Mouse (Mus musculus): ENCODE data around the gene Wfdc3. TPM values are rescaled to one million over a fixed set of nuclear protein-coding genes. Genes with fewer than 3 reads are reported as not detected.
A peak's percentile ranks its signal among the peaks of the same experiment; 100 is the strongest.
"Not testable (repeated sequence)": the region's sequence is repeated elsewhere in the genome, so short reads cannot be mapped to it uniquely, and the experiment has no call there.

Gene Wfdc3
- total RNA-seq, 2 experiments from 2014 or later, result 0.20 TPM; not detected in 1

- ATAC-seq (replicated peaks; ENCODE audit: poor library complexity), result peak; percentile 29; the same call in 1 of the 2 replicates
Observed at GRCm38 (mm10) chr2:164744987-164745386, 744 bp downstream of the Wfdc3 start.

- no peak for ATAC-seq (replicated peaks; ENCODE audit: poor library complexity)
Observed at GRCm38 (mm10) chr2:164739876-164740275, 5.9 kb downstream of the Wfdc3 start.

GRCm38 (mm10) chr2:164737377-164738090 lies 8.2 kb downstream of the Wfdc3 start:
- ATAC-seq (replicated peaks; ENCODE audit: poor library complexity), result no peak

GRCm38 (mm10) chr2:164735446-164735845 lies 10.3 kb downstream of the Wfdc3 start:
- ATAC-seq (replicated peaks; ENCODE audit: poor library complexity), result no peak

GRCm38 (mm10) chr2:164734839-164735238 lies 10.9 kb downstream of the Wfdc3 start:
- ATAC-seq (replicated peaks; ENCODE audit: poor library complexity), result no peak

- no peak for ATAC-seq (replicated peaks; ENCODE audit: poor library complexity)
Observed at GRCm38 (mm10) chr2:164733259-164733658, 12.5 kb downstream of the Wfdc3 start.

- no peak for ATAC-seq (replicated peaks; ENCODE audit: poor library complexity)
Observed at GRCm38 (mm10) chr2:164731719-164732118, 14.0 kb downstream of the Wfdc3 start.

GRCm38 (mm10) chr2:164725895-164726619 lies 19.7 kb downstream of the Wfdc3 start:
- ATAC-seq (replicated peaks; ENCODE audit: poor library complexity), result peak; percentile 80

GRCm38 (mm10) chr2:164723276-164723675 lies 22.5 kb downstream of the Wfdc3 start:
- ATAC-seq (replicated peaks; ENCODE audit: poor library complexity), result no peak

GRCm38 (mm10) chr2:164716194-164716786 lies 29.4 kb downstream of the Wfdc3 start:
- not testable (repeated sequence) for ATAC-seq (replicated peaks; ENCODE audit: poor library complexity)

GRCm38 (mm10) chr2:164715005-164715404 lies 30.7 kb downstream of the Wfdc3 start, which contains the start of gene Spint5:
Spint5 (plus strand) TSS chr2:164715305.
- no peak for ATAC-seq (replicated peaks; ENCODE audit: poor library complexity)

- ATAC-seq (replicated peaks; ENCODE audit: poor library complexity), result no peak
Observed at GRCm38 (mm10) chr2:164705991-164706390, 39.7 kb downstream of the Wfdc3 start.

GRCm38 (mm10) chr2:164705328-164705727 lies 40.4 kb downstream of the Wfdc3 start:
- no peak for ATAC-seq (replicated peaks; ENCODE audit: poor library complexity)

GRCm38 (mm10) chr2:164704235-164704634 lies 41.5 kb downstream of the Wfdc3 start:
- no peak for ATAC-seq (replicated peaks; ENCODE audit: poor library complexity)

- no peak for ATAC-seq (replicated peaks; ENCODE audit: poor library complexity)
Observed at GRCm38 (mm10) chr2:164701761-164702160, 44.0 kb downstream of the Wfdc3 start.

- no peak for ATAC-seq (replicated peaks; ENCODE audit: poor library complexity)
Observed at GRCm38 (mm10) chr2:164700959-164701358, 44.8 kb downstream of the Wfdc3 start.

GRCm38 (mm10) chr2:164698201-164698600 lies 47.5 kb downstream of the Wfdc3 start, which contains the start of gene Spint4:
Spint4 (plus strand) TSS chr2:164698501.
- ATAC-seq (replicated peaks; ENCODE audit: poor library complexity), result no peak

- ATAC-seq (replicated peaks; ENCODE audit: poor library complexity), result no peak
Observed at GRCm38 (mm10) chr2:164684807-164685206, 60.9 kb downstream of the Wfdc3 start, which contains the start of gene Wfdc13. Wfdc13 (plus strand) TSS chr2:164685107.

Data from megakaryocyte progenitor cell, adult 5-6 weeks (primary cell).